26 mouse cellular contexts compared by ENCODE assay signal in the genomic region with DNA sequence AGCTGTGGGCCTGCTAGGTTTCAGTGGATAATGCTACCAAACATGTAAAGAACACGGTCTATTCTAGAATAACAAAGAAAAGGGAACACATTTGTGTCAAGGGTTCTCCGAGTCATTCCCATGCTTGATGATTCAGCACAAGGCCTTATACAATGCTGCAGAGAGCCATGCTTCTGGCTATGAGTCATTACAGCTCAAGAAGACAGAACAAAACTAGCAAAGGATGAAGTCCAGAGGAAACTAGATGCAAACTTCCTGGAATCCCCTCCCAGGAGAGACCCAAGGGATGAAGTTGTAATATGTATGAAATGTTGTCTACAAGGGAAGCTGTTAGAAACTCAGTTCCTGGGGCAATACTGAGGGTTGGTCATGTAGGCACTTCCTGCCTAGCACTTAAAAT. TPM values are rescaled to one million over a fixed set of nuclear protein-coding genes. Genes with fewer than 3 reads are reported as not detected.
A peak's percentile ranks its signal among the peaks of the same experiment; 100 is the strongest.
DNase-seq lines count a peak whose midpoint lies in the region; ATAC-seq and TF ChIP-seq lines count a peak whose summit lies in the region.
"Had no signal": no experiment of that assay in that cellular context is flagged by ENCODE, and none has a peak within 500 bp of the region (broad histone marks: within the 10 kb centered on the region; RNA-seq: fewer than 3 reads in every experiment).

No protein-coding gene starts in this region.

- H3K4me1 ChIP-seq in MEL (ENCODE audit: control insufficient read depth in 1 of 2, insufficient read depth in 2 of 2, low read length in 2 of 2), result peaks cover 10 to 14% of the 10 kb centered on the region in 2 experiments
- H3K4me1 ChIP-seq in stomach, postnatal 0 days (replicated peaks; ENCODE audit: control insufficient read depth, insufficient read depth), result no peaks in the 10 kb centered on the region
- H3K4me1 ChIP-seq in embryonic facial prominence, embryonic 10.5 days, result no peaks in the 10 kb centered on the region
- H3K4me1 ChIP-seq: forebrain, embryonic 10.5 days; kidney, embryonic 15.5 days; limb, embryonic 13.5 days; lung, embryonic 15.5 days; midbrain, embryonic 15.5 days; neural tube, embryonic 15.5 days had no signal

- no peaks in the 10 kb centered on the region for H3K79me2 ChIP-seq in MEL (ENCODE audit: control insufficient read depth, insufficient read depth, low read length, poor library complexity)

- no peak for TF ChIP-seq EP300 in MEL (IDR thresholded peaks at IDR 0.05; ENCODE audit: low read depth in 1 of 2, low read length in 2 of 2)
- no peak for TF ChIP-seq EP300 in stomach, postnatal 0 days (optimal IDR thresholded peaks at IDR 0.05)

- no peaks in the 10 kb centered on the region for H3K27me3 ChIP-seq in MEL (ENCODE audit: control insufficient read depth in 1 of 2, insufficient read depth in 2 of 2, low read length in 2 of 2)
- H3K27me3 ChIP-seq in stomach, postnatal 0 days (ENCODE audit: control insufficient read depth, insufficient read depth, low read length), result no peaks in the 10 kb centered on the region
- no peaks in the 10 kb centered on the region for H3K27me3 ChIP-seq in embryonic facial prominence, embryonic 10.5 days (replicated peaks; ENCODE audit: low read depth, poor library complexity, severe bottlenecking)
- H3K27me3 ChIP-seq: kidney, embryonic 15.5 days; limb, embryonic 13.5 days; lung, embryonic 15.5 days; midbrain, embryonic 15.5 days; neural tube, embryonic 15.5 days had no signal

- peak overlapping the region; percentile 24; the same call in 1 of the 2 replicates for H3K27ac ChIP-seq in MEL (ENCODE audit: control insufficient read depth, low read depth, low read length)
- no peak overlapping the region for H3K27ac ChIP-seq in stomach, postnatal 0 days (replicated peaks)
- H3K27ac ChIP-seq in embryonic facial prominence, embryonic 10.5 days (replicated peaks), result no peak overlapping the region
- H3K27ac ChIP-seq: forebrain, embryonic 10.5 days; kidney, embryonic 15.5 days; limb, embryonic 13.5 days; lung, embryonic 15.5 days; midbrain, embryonic 15.5 days; neural tube, embryonic 15.5 days had no signal

- TF ChIP-seq RAD21 in MEL (IDR thresholded peaks at IDR 0.05; ENCODE audit: low read depth, low read length), result no peak

- no peak for TF ChIP-seq POLR2A in MEL (IDR thresholded peaks at IDR 0.05; ENCODE audit: control insufficient read depth in 1 of 2, insufficient read depth in 1 of 2, low read depth in 1 of 2, low read length in 2 of 2, poor library complexity in 1 of 2)

- DNase-seq in adrenal gland, adult 2 months, result peak; percentile 11
- no peak for DNase-seq in adrenal gland, postnatal 10 days
- DNase-seq in MEL (ENCODE audit: low read depth, low spot score) (peak; percentile 63), adipocyte (ENCODE audit: low spot score) (peak; percentile 69)
- no peak for DNase-seq in stomach, postnatal 0 days (ENCODE audit: low spot score)
- DNase-seq in embryonic facial prominence, embryonic 10.5 days (ENCODE audit: low spot score), result no peak
- DNase-seq in retina, embryonic 14.5 days (ENCODE audit: low spot score), result no peak
- DNase-seq: cerebellum, adult 8-10 months; cerebellum, postnatal 25 days; heart, postnatal 14 days; kidney, adult 18-20 months; kidney, postnatal 25 days; lung, postnatal 4 days; right cerebral cortex, postnatal 4 days; thymus, adult 2 months had no signal

- H3K9ac ChIP-seq in MEL (ENCODE audit: control insufficient read depth, low read depth, low read length, poor library complexity, severe bottlenecking), result no peak overlapping the region
- H3K9ac ChIP-seq in stomach, postnatal 0 days (ENCODE audit: low read length), result no peak overlapping the region
- H3K9ac ChIP-seq: kidney, embryonic 15.5 days; limb, embryonic 13.5 days; lung, embryonic 15.5 days; midbrain, embryonic 15.5 days; neural tube, embryonic 15.5 days had no signal

- no peak for TF ChIP-seq CTCF in MEL (IDR thresholded peaks at IDR 0.05 in 2 of 3, conservative IDR thresholded peaks at IDR 0.05 in 1 of 3; ENCODE audit: control insufficient read depth in 1 of 3, insufficient read depth in 1 of 3, low read depth in 2 of 3, low read length in 3 of 3, poor library complexity in 1 of 3, severe bottlenecking in 1 of 3)
- no peak for TF ChIP-seq CTCF in stomach, postnatal 0 days (IDR thresholded peaks at IDR 0.05; ENCODE audit: low read depth)

- H3K9me3 ChIP-seq in MEL (replicated peaks; ENCODE audit: insufficient read depth, low read length), result no peaks in the 10 kb centered on the region
- no peaks in the 10 kb centered on the region for H3K9me3 ChIP-seq in stomach, postnatal 0 days (ENCODE audit: control insufficient read depth, low read length)
- no peaks in the 10 kb centered on the region for H3K9me3 ChIP-seq in embryonic facial prominence, embryonic 10.5 days
- H3K9me3 ChIP-seq: forebrain, embryonic 10.5 days; G1E; kidney, embryonic 15.5 days; limb, embryonic 13.5 days; lung, embryonic 15.5 days; midbrain, embryonic 15.5 days; neural tube, embryonic 15.5 days had no signal

- peak; percentile 76; the same call in 1 of the 2 replicates for ATAC-seq in stomach, postnatal 0 days (ENCODE audit: low FRiP score, low TSS enrichment)
- no peak for ATAC-seq in activated CD4-positive, CD25-positive, alpha-beta regulatory T cell, adult 4 months
- ATAC-seq: forebrain, embryonic 16.5 days; hindbrain, embryonic 16.5 days; midbrain, embryonic 15.5 days had no signal

- no peak overlapping the region for H3K4me3 ChIP-seq in MEL (ENCODE audit: control insufficient read depth in 1 of 2, insufficient read depth in 1 of 2, low read depth in 2 of 2, low read length in 2 of 2)
- H3K4me3 ChIP-seq in stomach, postnatal 0 days (ENCODE audit: low read depth, low read length), result no peak overlapping the region
- no peak overlapping the region for H3K4me3 ChIP-seq in embryonic facial prominence, embryonic 10.5 days
- H3K4me3 ChIP-seq: forebrain, embryonic 10.5 days; kidney, embryonic 15.5 days; limb, embryonic 13.5 days; lung, embryonic 15.5 days; midbrain, embryonic 15.5 days; neural tube, embryonic 15.5 days had no signal

- H3K36me3 ChIP-seq in MEL (ENCODE audit: control insufficient read depth in 1 of 2, insufficient read depth in 2 of 2, low read length in 2 of 2), result peaks cover 0 to 23% of the 10 kb centered on the region in 2 experiments; a peak in 2 of 4 replicates
- H3K36me3 ChIP-seq in stomach, postnatal 0 days (ENCODE audit: control insufficient read depth, insufficient read depth, low read length), result no peaks in the 10 kb centered on the region
- no peaks in the 10 kb centered on the region for H3K36me3 ChIP-seq in embryonic facial prominence, embryonic 10.5 days (replicated peaks)
- H3K36me3 ChIP-seq: forebrain, embryonic 10.5 days; G1E; kidney, embryonic 15.5 days; limb, embryonic 13.5 days; lung, embryonic 15.5 days; midbrain, embryonic 15.5 days; neural tube, embryonic 15.5 days had no signal

- WGBS in stomach, postnatal 0 days, result 55% methylated on average over 2 of the region's 2 CpGs
- WGBS in embryonic facial prominence, embryonic 10.5 days, result 90% methylated on average over 2 of the region's 2 CpGs

- H3K4me2 ChIP-seq in stomach, postnatal 0 days (replicated peaks; ENCODE audit: low read depth), result no peak overlapping the region
- H3K4me2 ChIP-seq: kidney, embryonic 15.5 days; limb, embryonic 13.5 days; liver, embryonic 11.5 days; lung, embryonic 15.5 days; midbrain, embryonic 15.5 days; neural tube, embryonic 15.5 days had no signal

TF ChIP-seq in MEL, 35 proteins besides CTCF, POLR2A, EP300 and RAD21:
- TF ChIP-seq RCOR1 (IDR thresholded peaks at IDR 0.05; ENCODE audit: low read depth, low read length), result no peak
- TF ChIP-seq NRF1 (IDR thresholded peaks at IDR 0.05; ENCODE audit: insufficient read depth, low read depth, low read length, poor library complexity, severe bottlenecking), result no peak
- TF ChIP-seq GATA1 (IDR thresholded peaks at IDR 0.05; ENCODE audit: low read depth, low read length), result no peak
- TF ChIP-seq JUND (IDR thresholded peaks at IDR 0.05; ENCODE audit: low read depth, low read length), result peak; percentile 35; the same call in 1 of the 2 replicates
- no peak for TF ChIP-seq E2F4 (IDR thresholded peaks at IDR 0.05; ENCODE audit: borderline replicate concordance, low read depth, low read length)
- 0 out of 2 replicates have a peak, but pooled peaks have one; percentile 45 for TF ChIP-seq MYC (IDR thresholded peaks at IDR 0.05; ENCODE audit: low read depth, low read length)
- no peak for TF ChIP-seq MEF2A (IDR thresholded peaks at IDR 0.05; ENCODE audit: extremely low read depth, insufficient replicate concordance, low read depth, low read length, poor library complexity, severe bottlenecking)
- TF ChIP-seq ZMIZ1 (IDR thresholded peaks at IDR 0.05; ENCODE audit: low read depth, low read length), result no peak

RNA-seq across cellular contexts. Expression of gene Jade3, which starts 7.0 kb away (rescaled TPM):
- 1 to 10 TPM; 4.0 to 4.6 TPM for total RNA-seq in adrenal gland, adult 2 months (2021)
- 0.17 and 0.22 TPM in 2 replicates for polyA plus RNA-seq in adrenal gland, adult 2 months (2012; rRNA removed)
- 1 to 10 TPM; 4.8 to 6.5 TPM for total RNA-seq in adrenal gland, postnatal 10 days (2021)
- total RNA-seq in MEL (2012; rRNA removed), result 22.7 and 24.2 TPM in 2 replicates
- 10 to 100 TPM in 1 of 2 experiments, not detected in 1; 19.7 TPM for polyA plus RNA-seq in MEL (2012; ENCODE audit: insufficient read depth in 1 of 2, insufficient read length in 2 of 2, low read depth in 1 of 2, low replicate concordance in 2 of 2, missing spikeins in 1 of 2)
- polyA plus RNA-seq in stomach, postnatal 0 days (2015; fragmentation: Nextera tagmentation; extraction: Ambion mirVana), result 3.2 and 3.4 TPM in 2 replicates
- 1 to 10 TPM in 1 of 2 experiments, under 1 TPM in 1; 0.97 to 1.9 TPM for polyA plus RNA-seq in activated CD4-positive, CD25-positive, alpha-beta regulatory T cell, adult 4 months (2017; shearing (Covaris generic))
- 12.3 and 14.3 TPM in 2 replicates for polyA plus RNA-seq in embryonic facial prominence, embryonic 10.5 days (2016; fragmentation: Nextera tagmentation; extraction: Ambion mirVana)

RNA-seq across cellular contexts. Expression of gene Rp2, which starts 54.2 kb away (rescaled TPM):
- total RNA-seq in adrenal gland, adult 2 months (2021), result 10 to 100 TPM in 1 of 2 experiments, 1 to 10 TPM in 1; 9.9 to 19.1 TPM
- 1.3 and 3.8 TPM in 2 replicates for polyA plus RNA-seq in adrenal gland, adult 2 months (2012; rRNA removed)
- total RNA-seq in adrenal gland, postnatal 10 days (2021), result 10 to 100 TPM; 15.6 to 16.0 TPM
- 15.7 and 16.8 TPM in 2 replicates for total RNA-seq in MEL (2012; rRNA removed)
- polyA plus RNA-seq in MEL (2012; ENCODE audit: insufficient read depth in 1 of 2, insufficient read length in 2 of 2, low read depth in 1 of 2, low replicate concordance in 2 of 2, missing spikeins in 1 of 2), result 1 to 10 TPM in 1 of 2 experiments, not detected in 1; 10.0 TPM
- 10.2 and 10.4 TPM in 2 replicates for polyA plus RNA-seq in stomach, postnatal 0 days (2015; fragmentation: Nextera tagmentation; extraction: Ambion mirVana)
- 10 to 100 TPM; 11.0 to 12.5 TPM for polyA plus RNA-seq in activated CD4-positive, CD25-positive, alpha-beta regulatory T cell, adult 4 months (2017; shearing (Covaris generic))
- polyA plus RNA-seq in embryonic facial prominence, embryonic 10.5 days (2016; fragmentation: Nextera tagmentation; extraction: Ambion mirVana), result 18.2 and 19.0 TPM in 2 replicates

Comparison
In these comparisons a context has a peak if more than half of its experiments do, and no peak if none do; other contexts are left out.
1. DNase-seq: peak in adrenal gland, adult 2 months (single experiment), MEL (single experiment) and adipocyte (single experiment); none in adrenal gland, postnatal 10 days (single experiment), stomach, postnatal 0 days (single experiment), embryonic facial prominence, embryonic 10.5 days (single experiment) and retina, embryonic 14.5 days (single experiment).